Mouse (Mus musculus): Measurements from ENCODE around the gene Hprt.

The Hprt gene

GRCm38 (mm10) chrX:53041006-53041405 is 53.1 kb downstream of the Hprt start:
- DNase-seq (ENCODE audit: inconsistent ontology term): no peak

- DNase-seq (ENCODE audit: inconsistent ontology term): no peak
Measured at GRCm38 (mm10) chrX:53045187-53045903, 57.4 kb downstream of the Hprt start.

GRCm38 (mm10) chrX:53046033-53046432 is 58.1 kb downstream of the Hprt start:
- no peak for DNase-seq (ENCODE audit: inconsistent ontology term)

- DNase-seq (ENCODE audit: inconsistent ontology term): no peak
Measured at GRCm38 (mm10) chrX:53046911-53047310, 59.0 kb downstream of the Hprt start.

- DNase-seq (ENCODE audit: inconsistent ontology term): no peak
Measured at GRCm38 (mm10) chrX:53049196-53049595, 61.3 kb downstream of the Hprt start.

- DNase-seq (ENCODE audit: inconsistent ontology term): no peak
Measured at GRCm38 (mm10) chrX:53050353-53050752, 62.4 kb downstream of the Hprt start.

GRCm38 (mm10) chrX:53052652-53053500 is 64.9 kb downstream of the Hprt start:
- DNase-seq (ENCODE audit: inconsistent ontology term): no peak

- DNase-seq (ENCODE audit: inconsistent ontology term): no peak
Measured at GRCm38 (mm10) chrX:53053885-53054284, 65.9 kb downstream of the Hprt start.

- DNase-seq (ENCODE audit: inconsistent ontology term): no peak
Measured at GRCm38 (mm10) chrX:53055771-53056170, 67.8 kb downstream of the Hprt start.

- peak; percentile 41 for DNase-seq (ENCODE audit: inconsistent ontology term)
Measured at GRCm38 (mm10) chrX:53056627-53057026, 68.7 kb downstream of the Hprt start.

- DNase-seq (ENCODE audit: inconsistent ontology term): peak; percentile 84
Measured at GRCm38 (mm10) chrX:53057054-53057759, 69.3 kb downstream of the Hprt start.

- no peak for DNase-seq (ENCODE audit: inconsistent ontology term)
Measured at GRCm38 (mm10) chrX:53057760-53058090, 69.8 kb downstream of the Hprt start.

GRCm38 (mm10) chrX:53058459-53059280 is 70.7 kb downstream of the Hprt start:
- peak; percentile 20 for DNase-seq (ENCODE audit: inconsistent ontology term)

GRCm38 (mm10) chrX:53059426-53060007 is 71.6 kb downstream of the Hprt start:
- DNase-seq (ENCODE audit: inconsistent ontology term): peak; percentile 20

- DNase-seq (ENCODE audit: inconsistent ontology term): no peak
Measured at GRCm38 (mm10) chrX:53064406-53064805, 76.5 kb downstream of the Hprt start.
